Mouse (Mus musculus): Measurements from ENCODE around the gene Lrp8.
A peak's percentile ranks its signal among the peaks of the same experiment; 100 is the strongest.

GRCm38 (mm10) chr4:107879254-107880050 is 77.4 kb downstream of the Lrp8 start, which contains the start of gene Magoh:
- TF ChIP-seq CTCF (IDR thresholded peaks at IDR 0.05; ENCODE audit: insufficient read depth, low read depth, low read length) = no peak
- TF ChIP-seq POLR2A (IDR thresholded peaks at IDR 0.05; ENCODE audit: insufficient read depth, low read depth, low read length) = peak; percentile 35; the same call in 1 of the 2 replicates

Data from olfactory bulb, adult 2 months (tissue).